Mouse (Mus musculus) bone marrow macrophage, adult 2 months (primary cell): ENCODE data around the gene Ugt3a2. TPM values are rescaled to one million over a fixed set of nuclear protein-coding genes. Genes with fewer than 3 reads are reported as not detected.

Source experiments
- H3K27ac ChIP-seq: 2 replicates; pipeline ENCODE4 v1.5.1; 2012; ENCODE audit warnings: low read depth, low read length; ENCODE audit not compliant: insufficient read depth
- H3K4me1 ChIP-seq: 2 replicates; pipeline ENCODE4 v1.6.1; 2012; ENCODE audit warnings: low read length; ENCODE audit not compliant: control insufficient read depth, insufficient read depth
- H3K4me3 ChIP-seq: 2 replicates; pipeline ENCODE4 v1.5.1; 2012; ENCODE audit warnings: mild to moderate bottlenecking, low read length, moderate library complexity; ENCODE audit not compliant: insufficient read depth
- CTCF ChIP-seq: IDR thresholded peaks from 2 replicates; pipeline ENCODE4 v1.5.1; 2012; ENCODE audit warnings: low read depth, mild to moderate bottlenecking, low read length, moderate library complexity
- POLR2A ChIP-seq: IDR thresholded peaks from 2 replicates; pipeline ENCODE4 v1.6.1; 2012; ENCODE audit warnings: mild to moderate bottlenecking, low read depth, low read length, borderline replicate concordance
- polyA plus RNA-seq: library from polyadenylated mRNA; stranded (reverse); fragments of >200 nt; gene quantifications from 2 replicates; pipeline ENCODE4 v1.2.4, GENCODE M21; 2012; ENCODE audit not compliant: missing spikeins, insufficient read depth, insufficient read length

Ugt3a2 gene
- polyA plus RNA-seq, result not detected in 2 replicates

- Histone ChIP-seq H3K4me1 (no peaks in the 10 kb centered on the region), H3K4me3 (no peak within 1 kb of the TSS), H3K27ac (no peak within 1 kb of the TSS)
- TF ChIP-seq POLR2A (no peak), CTCF (no peak)
Observed at GRCm38 (mm10) chr15:9335341-9335740, at the start of gene Ugt3a2. Ugt3a2 (plus strand) TSS chr15:9335550.

DNA sequence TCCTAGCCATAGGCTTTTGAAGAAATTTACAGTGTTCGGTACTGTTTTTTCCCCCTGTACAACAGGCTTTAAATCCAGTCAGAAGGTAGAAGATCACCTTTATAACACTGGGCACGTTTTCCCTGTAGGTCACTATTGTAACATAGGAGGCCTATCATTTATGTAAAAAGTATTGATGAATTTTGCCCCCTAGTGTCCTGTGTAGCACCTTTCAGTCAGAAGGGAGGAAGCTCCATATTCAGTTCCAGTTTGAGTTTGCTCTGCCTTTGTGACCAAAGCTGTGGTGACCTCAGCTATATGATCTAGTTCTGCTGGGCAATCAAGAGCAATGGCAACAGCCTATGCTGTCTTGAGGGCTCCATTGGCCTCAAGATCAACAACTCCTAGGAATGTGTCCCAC lies 45.7 kb upstream of the Ugt3a2 start:
- no peak for TF ChIP-seq POLR2A
- TF ChIP-seq CTCF, result no peak
- no peak overlapping the region for H3K27ac ChIP-seq
- H3K4me1 ChIP-seq, result no peaks in the 10 kb centered on the region
- H3K4me3 ChIP-seq, result no peak overlapping the region

DNA sequence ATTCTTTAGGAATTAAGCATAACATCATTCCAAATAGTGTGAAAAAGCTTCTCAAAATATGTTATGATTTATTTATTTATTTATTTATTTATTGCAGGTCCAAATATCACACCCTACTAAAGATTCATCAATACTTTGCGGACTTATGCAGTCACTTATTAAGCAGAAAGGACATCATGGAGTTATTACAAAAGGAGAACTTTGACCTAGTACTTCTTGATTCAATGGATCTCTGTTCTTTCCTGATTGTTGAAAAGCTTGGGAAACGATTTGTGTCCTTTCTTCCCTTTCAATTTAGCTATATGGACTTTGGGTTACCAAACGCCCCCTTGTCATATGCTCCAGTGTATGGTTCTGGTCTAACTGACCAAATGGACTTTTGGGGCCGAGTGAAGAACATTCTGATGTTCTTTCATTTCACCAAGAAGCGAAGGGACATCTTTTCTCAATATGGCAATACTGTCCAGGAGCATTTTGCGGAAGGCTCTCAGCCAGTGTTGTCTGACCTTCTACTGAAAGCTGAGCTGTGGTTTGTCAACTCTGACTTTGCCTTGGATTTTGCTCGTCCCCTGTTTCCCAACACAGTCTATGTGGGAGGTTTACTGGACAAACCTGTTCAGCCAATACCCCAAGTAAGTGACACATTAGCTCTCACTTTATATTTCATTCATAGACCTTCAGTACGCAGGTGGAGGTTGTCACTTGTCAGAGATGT lies 29.2 kb upstream of the Ugt3a2 start:
- no peak overlapping the region for H3K27ac ChIP-seq
- no peak overlapping the region for H3K4me3 ChIP-seq
- H3K4me1 ChIP-seq, result no peaks in the 10 kb centered on the region
- TF ChIP-seq CTCF, result no peak
- TF ChIP-seq POLR2A, result no peak

- Histone ChIP-seq H3K27ac (no peak overlapping the region), H3K4me1 (no peaks in the 10 kb centered on the region), H3K4me3 (no peak overlapping the region)
- TF ChIP-seq POLR2A (no peak), CTCF (no peak)
Observed at GRCm38 (mm10) chr15:9334596-9334995, 754 bp upstream of the Ugt3a2 start.

- Histone ChIP-seq H3K27ac (no peak overlapping the region), H3K4me3 (no peak overlapping the region), H3K4me1 (no peaks in the 10 kb centered on the region)
- TF ChIP-seq POLR2A (no peak), CTCF (no peak)
Observed at GRCm38 (mm10) chr15:9336616-9337015, 1.3 kb downstream of the Ugt3a2 start.

DNA sequence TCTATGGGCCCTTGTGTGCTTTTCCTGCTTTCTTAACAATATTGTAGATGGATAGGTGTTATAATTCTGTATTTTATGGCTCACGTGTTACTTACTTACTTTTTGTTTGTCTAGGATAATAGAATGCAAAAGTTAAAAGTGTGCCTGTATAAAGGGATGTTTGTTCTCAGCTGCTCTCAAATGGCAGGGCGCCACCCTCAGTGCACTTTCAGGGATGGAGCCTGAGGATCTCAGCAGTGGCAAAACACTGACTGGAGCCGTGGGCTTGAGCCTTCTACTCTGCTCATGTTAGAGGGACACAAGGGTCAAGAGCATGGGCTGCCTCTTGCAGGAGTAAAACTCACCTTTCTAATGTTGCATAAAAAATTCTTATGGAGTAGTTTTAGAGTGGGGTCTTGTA lies 1.7 kb downstream of the Ugt3a2 start:
- Histone ChIP-seq H3K4me3 (no peak overlapping the region), H3K27ac (no peak overlapping the region), H3K4me1 (no peaks in the 10 kb centered on the region)
- TF ChIP-seq POLR2A, result no peak
- no peak for TF ChIP-seq CTCF

GRCm38 (mm10) chr15:9348739-9349138 lies 13.4 kb downstream of the Ugt3a2 start:
- TF ChIP-seq CTCF, result no peak
- no peak for TF ChIP-seq POLR2A
- Histone ChIP-seq H3K4me3 (no peak overlapping the region), H3K4me1 (no peaks in the 10 kb centered on the region), H3K27ac (no peak overlapping the region)

GRCm38 (mm10) chr15:9362801-9363200 lies 27.5 kb downstream of the Ugt3a2 start:
- H3K27ac ChIP-seq, result no peak overlapping the region
- no peak overlapping the region for H3K4me3 ChIP-seq
- H3K4me1 ChIP-seq, result no peaks in the 10 kb centered on the region
- TF ChIP-seq POLR2A (no peak), CTCF (0 out of 2 replicates have a peak, but pooled peaks have one; percentile 11)

DNA sequence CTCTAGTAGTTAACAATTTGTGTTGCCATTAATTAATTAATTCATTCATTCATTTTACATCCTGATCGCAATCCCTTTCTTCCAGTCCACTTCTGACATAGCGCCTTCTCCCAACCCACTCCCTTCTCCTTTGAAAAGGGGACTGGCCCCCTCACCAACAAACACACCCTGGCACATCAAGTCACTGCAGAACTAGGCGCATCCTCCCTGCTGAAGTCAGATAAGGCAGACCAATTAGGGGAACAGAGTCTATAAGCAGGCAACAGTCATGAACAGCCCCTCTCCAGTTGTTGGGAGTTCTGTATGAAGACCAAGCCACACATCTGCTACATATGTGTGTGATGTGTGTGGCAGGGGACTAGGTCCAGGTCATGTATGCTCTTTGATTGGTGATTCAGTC lies 33.4 kb downstream of the Ugt3a2 start:
- TF ChIP-seq CTCF (no peak), POLR2A (no peak)
- Histone ChIP-seq H3K27ac (no peak overlapping the region), H3K4me1 (no peaks in the 10 kb centered on the region), H3K4me3 (no peak overlapping the region)

DNA sequence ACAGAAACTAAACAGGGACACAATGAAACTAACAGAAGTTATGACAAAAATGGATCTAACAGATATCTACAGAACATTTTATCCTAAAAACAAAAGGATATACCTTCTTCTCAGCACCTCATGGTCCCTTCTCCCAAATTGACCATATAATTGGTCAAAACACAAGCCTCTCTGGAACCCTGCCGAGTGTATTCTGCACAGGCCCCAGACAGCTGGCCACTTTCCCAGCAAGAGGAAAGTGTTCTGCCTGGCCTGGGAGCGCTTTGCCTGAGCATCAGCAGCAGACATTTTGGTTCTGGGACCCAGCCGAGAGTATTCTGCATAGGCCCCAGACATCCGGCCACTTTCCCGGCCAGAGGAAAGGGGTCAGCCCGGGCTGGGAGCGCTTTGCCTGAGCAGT lies 40.9 kb downstream of the Ugt3a2 start:
- Histone ChIP-seq H3K4me1 (no peaks in the 10 kb centered on the region), H3K4me3 (no peak overlapping the region), H3K27ac (no peak overlapping the region)
- TF ChIP-seq POLR2A, result no peak
- no peak for TF ChIP-seq CTCF

DNA sequence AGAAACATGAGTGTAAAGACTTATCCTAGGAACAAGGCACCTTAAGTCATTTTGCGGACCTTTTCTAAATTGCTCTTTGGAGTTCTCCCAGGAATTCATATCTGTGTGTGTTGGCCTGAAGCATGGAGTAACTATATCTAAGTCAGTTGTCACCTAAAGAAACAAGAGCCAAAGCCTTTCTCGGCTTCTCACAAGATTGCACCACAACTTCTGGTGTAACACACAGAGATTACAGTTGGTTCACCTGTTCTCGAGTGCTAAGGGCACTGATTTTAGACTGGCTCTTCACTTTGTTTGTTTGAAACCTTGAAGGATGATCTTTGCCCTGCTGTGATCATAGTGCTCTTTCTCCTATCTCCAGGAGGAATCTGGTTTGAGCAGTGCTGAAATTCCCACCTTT lies 74.1 kb downstream of the Ugt3a2 start:
- H3K4me1 ChIP-seq, result no peaks in the 10 kb centered on the region
- TF ChIP-seq CTCF (no peak), POLR2A (no peak)
- H3K4me3 ChIP-seq, result no peak overlapping the region
- H3K27ac ChIP-seq, result no peak overlapping the region

Other genes starting within 250 kb of the Ugt3a2 start
- 20.5 and 20.6 TPM in 2 replicates for gene Lmbrd2, start 195.0 kb upstream of the Ugt3a2 start, polyA plus RNA-seq
- 14.2 and 14.4 TPM in 2 replicates for gene Skp2, start 180.1 kb upstream of the Ugt3a2 start, polyA plus RNA-seq
- not detected in 2 replicates for gene Ugt3a1, start 58.7 kb upstream of the Ugt3a2 start, polyA plus RNA-seq
- gene Capsl, start 100.5 kb downstream of the Ugt3a2 start, polyA plus RNA-seq, result not detected in 2 replicates
- 49.3 and 54.2 TPM in 2 replicates for gene Il7r, start 194.6 kb downstream of the Ugt3a2 start, polyA plus RNA-seq